Mouse (Mus musculus) hindbrain, embryonic 10.5 days (tissue): ENCODE data around the gene B4galt1. TPM values are rescaled to one million over a fixed set of nuclear protein-coding genes. Genes with fewer than 3 reads are reported as not detected.

Source experiments
- DNase-seq: peaks from one replicate; pipeline ENCODE4 v3.0.0-alpha.2; 2017; ENCODE audit warnings: low spot score
- H3K27ac ChIP-seq: fragments of 300-500 bp; sonication (generic); 2 replicates; pipeline ENCODE4 v1.5.1; 2016; ENCODE audit warnings: mild to moderate bottlenecking, moderate library complexity
- H3K27me3 ChIP-seq: fragments of 300-500 bp; sonication (generic); 2 replicates; pipeline ENCODE4 v1.6.1; 2016; ENCODE audit warnings: mild to moderate bottlenecking; ENCODE audit not compliant: poor library complexity, insufficient read depth, severe bottlenecking
- H3K36me3 ChIP-seq: fragments of 300-500 bp; sonication (generic); 2 replicates; pipeline ENCODE4 v1.6.1; 2016; ENCODE audit warnings: mild to moderate bottlenecking, moderate library complexity
- H3K4me1 ChIP-seq: fragments of 300-500 bp; sonication (generic); replicated peaks from 2 replicates; pipeline ENCODE4 v1.6.1; 2016; ENCODE audit warnings: mild to moderate bottlenecking
- H3K4me3 ChIP-seq: fragments of 300-500 bp; sonication (generic); 2 replicates; pipeline ENCODE4 v1.5.1; 2016; ENCODE audit warnings: mild to moderate bottlenecking, moderate library complexity
- H3K9me3 ChIP-seq: fragments of 300-500 bp; sonication (generic); 2 replicates; pipeline ENCODE4 v1.6.1; 2016; ENCODE audit warnings: mild to moderate bottlenecking, moderate library complexity
- WGBS: fragments of 180-500 bp; shearing (Covaris S2); methylation state at CpG from one replicate; pipeline ENCODE4 v1.1.7; 2016; 5-methylcytosine and 5-hydroxymethylcytosine counted together
- polyA plus RNA-seq: library from polyadenylated mRNA; unstranded; fragments of >200 nt; fragmentation: Nextera tagmentation; extraction: Ambion mirVana; gene quantifications from 2 replicates; pipeline ENCODE4 v1.2.1, GENCODE M21; 2016

The B4galt1 gene
- polyA plus RNA-seq, 1 experiment from 2014 or later = 15.2 TPM

- H3K4me1 ChIP-seq = no peaks in the 10 kb centered on the region
- H3K27me3 ChIP-seq = no peaks in the 10 kb centered on the region
- 88% methylated on average over 12 of the region's 12 CpGs for WGBS
- H3K36me3 ChIP-seq = no peaks in the 10 kb centered on the region
- H3K9me3 ChIP-seq = no peaks in the 10 kb centered on the region
- no peak overlapping the region for H3K27ac ChIP-seq
- H3K4me3 ChIP-seq = no peak overlapping the region
- DNase-seq = no peak
Measured at GRCm38 (mm10) chr4:40884282-40885165, 30.7 kb upstream of the B4galt1 start.

DNA sequence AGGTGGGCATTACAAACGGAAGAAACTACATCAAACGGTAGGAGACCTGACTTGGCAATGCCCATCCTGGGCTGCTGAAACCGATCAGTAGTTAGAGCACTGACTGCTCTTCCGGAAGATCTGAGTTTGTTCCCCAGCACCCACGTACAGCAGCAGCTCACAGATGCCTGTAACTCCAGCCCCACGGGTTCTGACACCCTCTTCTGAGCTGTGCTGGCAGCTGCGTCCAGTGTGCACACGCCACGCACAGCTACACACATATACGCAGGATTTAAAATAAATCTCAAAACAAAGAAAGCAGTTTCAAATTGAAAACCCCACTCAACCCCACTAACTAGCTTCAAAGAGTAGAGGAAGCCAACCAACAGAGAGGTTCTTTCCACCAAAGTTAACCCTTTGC, 29.4 kb upstream of the B4galt1 start:
- Histone ChIP-seq H3K9me3 (no peaks in the 10 kb centered on the region), H3K4me3 (no peak overlapping the region), H3K27me3 (no peaks in the 10 kb centered on the region), H3K27ac (no peak overlapping the region), H3K4me1 (no peaks in the 10 kb centered on the region), H3K36me3 (no peaks in the 10 kb centered on the region)
- no peak for DNase-seq
- 88% methylated on average over 10 of the region's 10 CpGs for WGBS

GRCm38 (mm10) chr4:40877528-40877927, 23.7 kb upstream of the B4galt1 start:
- 83% methylated on average over 5 of the region's 5 CpGs for WGBS
- Histone ChIP-seq H3K36me3 (no peaks in the 10 kb centered on the region), H3K27me3 (no peaks in the 10 kb centered on the region), H3K4me1 (peaks cover 26% of the 10 kb centered on the region), H3K27ac (peak overlapping the region; percentile 54; the same call in 1 of the 2 replicates), H3K9me3 (no peaks in the 10 kb centered on the region), H3K4me3 (no peak overlapping the region)
- DNase-seq = no peak

DNA sequence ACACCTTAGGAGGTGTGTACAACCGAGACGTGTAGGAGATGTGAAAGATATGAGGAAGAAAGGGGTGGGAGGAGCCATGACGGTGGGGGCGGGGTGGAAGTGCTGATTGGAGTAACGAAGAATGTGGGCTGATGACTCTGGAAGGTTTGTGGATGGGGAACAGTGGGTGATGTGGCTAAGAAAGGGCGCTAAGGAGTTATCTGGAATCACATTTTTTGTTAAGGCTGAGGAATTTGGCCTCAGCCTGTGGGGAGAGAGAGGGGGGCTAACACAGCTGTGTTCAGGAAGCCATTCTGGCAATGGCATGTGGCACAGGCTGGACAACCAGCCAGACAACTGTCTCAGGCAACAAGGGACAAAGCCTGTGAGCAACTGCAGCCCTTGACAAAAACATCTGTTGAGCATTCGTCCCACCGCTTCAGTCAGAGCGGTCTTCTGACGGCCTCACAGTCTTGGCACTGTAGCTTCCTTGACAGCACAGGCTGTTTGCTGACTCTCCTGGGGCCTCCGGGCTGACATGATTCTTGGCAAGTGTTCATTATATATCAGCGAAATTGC, 23.1 kb upstream of the B4galt1 start:
- H3K27me3 ChIP-seq = no peaks in the 10 kb centered on the region
- peak; percentile 21 for DNase-seq
- H3K9me3 ChIP-seq = no peaks in the 10 kb centered on the region
- H3K4me1 ChIP-seq = peaks cover 26% of the 10 kb centered on the region
- peak overlapping the region; percentile 54 for H3K27ac ChIP-seq
- 47% methylated on average over 12 of the region's 12 CpGs for WGBS
- H3K4me3 ChIP-seq = no peak overlapping the region
- no peaks in the 10 kb centered on the region for H3K36me3 ChIP-seq

- Histone ChIP-seq H3K4me3 (no peak overlapping the region), H3K36me3 (no peaks in the 10 kb centered on the region), H3K27ac (no peak overlapping the region), H3K4me1 (peaks cover 26% of the 10 kb centered on the region), H3K9me3 (no peaks in the 10 kb centered on the region), H3K27me3 (no peaks in the 10 kb centered on the region)
- 95% methylated on average over 20 of the region's 20 CpGs for WGBS
- no peak for DNase-seq
Measured at GRCm38 (mm10) chr4:40875842-40876241, 22.0 kb upstream of the B4galt1 start.

DNA sequence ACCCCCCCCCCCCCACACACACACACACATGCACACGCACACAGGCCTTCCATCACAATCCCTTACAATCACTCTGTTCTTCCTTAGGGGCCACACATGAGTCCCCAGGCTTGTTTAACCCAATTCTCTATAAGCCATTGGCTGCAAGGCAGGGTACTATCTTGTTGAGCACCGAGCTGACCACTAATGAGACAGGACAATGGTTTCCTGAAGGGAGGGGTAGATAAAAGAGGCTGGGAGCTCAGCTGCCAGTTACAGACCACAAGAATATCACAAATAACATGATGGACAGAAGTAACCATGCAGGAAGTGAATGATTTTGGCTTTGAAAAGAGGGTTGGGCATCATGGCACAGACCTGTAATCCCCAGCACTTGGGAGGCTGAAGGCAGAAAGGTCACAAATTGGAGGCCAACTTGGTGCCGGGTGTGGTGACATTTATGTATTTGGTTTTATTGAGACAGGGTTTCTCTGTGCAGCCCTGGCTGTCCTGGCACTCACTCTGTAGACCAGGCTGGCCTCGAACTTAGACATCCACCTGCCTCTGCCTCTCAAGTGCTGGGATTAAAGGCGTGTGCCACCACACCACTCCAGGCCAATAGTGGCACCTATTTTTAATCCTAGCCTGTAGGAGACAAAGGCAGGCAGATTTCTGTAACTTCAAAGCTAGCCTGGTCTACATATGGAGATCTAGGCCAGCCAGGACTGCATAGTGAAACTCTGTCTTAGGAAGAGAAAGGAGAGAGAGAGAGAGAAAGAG, 21.2 kb upstream of the B4galt1 start:
- WGBS = 86% methylated on average over 5 of the region's 5 CpGs
- H3K27me3 ChIP-seq = no peaks in the 10 kb centered on the region
- no peak overlapping the region for H3K27ac ChIP-seq
- no peaks in the 10 kb centered on the region for H3K36me3 ChIP-seq
- H3K9me3 ChIP-seq = no peaks in the 10 kb centered on the region
- DNase-seq = no peak
- no peak overlapping the region for H3K4me3 ChIP-seq
- peaks cover 26% of the 10 kb centered on the region for H3K4me1 ChIP-seq

- peak; percentile 12 for DNase-seq
- H3K4me1 ChIP-seq = peaks cover 26% of the 10 kb centered on the region
- no peak overlapping the region for H3K4me3 ChIP-seq
- no peaks in the 10 kb centered on the region for H3K27me3 ChIP-seq
- 63% methylated on average over 6 of the region's 6 CpGs for WGBS
- no peaks in the 10 kb centered on the region for H3K9me3 ChIP-seq
- no peaks in the 10 kb centered on the region for H3K36me3 ChIP-seq
- no peak overlapping the region for H3K27ac ChIP-seq
Measured at GRCm38 (mm10) chr4:40874151-40874600, 20.4 kb upstream of the B4galt1 start.

DNA sequence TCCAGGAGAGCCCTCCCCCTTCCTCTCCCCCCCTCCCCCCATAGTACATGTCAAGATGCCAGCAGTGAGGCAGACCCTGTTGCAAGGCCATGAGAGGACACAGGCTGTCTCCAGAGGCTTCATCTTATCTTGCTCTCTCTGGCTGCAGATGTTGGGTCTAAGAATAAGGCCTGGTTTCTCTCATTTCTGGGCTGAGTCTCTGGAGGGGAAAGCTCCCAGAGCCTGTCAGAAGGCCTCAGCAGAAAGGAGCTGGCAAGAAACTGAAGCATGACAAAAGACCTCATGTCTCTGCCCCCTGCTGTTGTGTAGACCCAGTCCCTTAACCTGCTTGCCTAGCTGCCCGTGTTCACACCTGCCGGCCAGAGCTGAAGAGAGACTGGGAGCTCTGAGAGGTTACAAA, 19.5 kb upstream of the B4galt1 start:
- DNase-seq = no peak
- Histone ChIP-seq H3K27me3 (no peaks in the 10 kb centered on the region), H3K36me3 (no peaks in the 10 kb centered on the region), H3K4me3 (no peak overlapping the region), H3K4me1 (peaks cover 26% of the 10 kb centered on the region), H3K27ac (0 out of 2 replicates have a peak overlapping the region, but pooled peaks have one; percentile 29), H3K9me3 (no peaks in the 10 kb centered on the region)
- WGBS = 73% methylated on average over 2 of the region's 2 CpGs

DNA sequence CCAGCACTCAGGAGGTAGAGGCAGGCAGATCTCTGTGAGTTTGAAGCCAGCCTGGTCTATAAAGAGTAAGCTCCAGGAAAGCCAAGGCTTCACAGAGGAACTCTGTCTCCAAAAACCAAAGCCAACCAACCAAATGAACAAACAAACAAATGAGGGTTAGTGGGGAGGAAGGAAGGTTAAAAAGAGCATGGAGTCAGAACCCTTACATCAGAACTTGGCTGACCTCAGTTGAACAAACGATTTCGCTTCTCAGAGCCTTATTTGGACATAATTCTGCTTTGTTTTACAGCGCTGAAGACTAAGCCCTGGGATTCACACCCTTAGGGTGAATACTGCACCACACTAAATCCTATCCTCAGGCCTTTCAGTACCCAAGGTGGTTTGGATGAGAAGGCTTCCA, 18.3 kb upstream of the B4galt1 start:
- Histone ChIP-seq H3K27me3 (no peaks in the 10 kb centered on the region), H3K27ac (no peak overlapping the region), H3K36me3 (no peaks in the 10 kb centered on the region), H3K4me1 (peaks cover 22% of the 10 kb centered on the region), H3K9me3 (no peaks in the 10 kb centered on the region), H3K4me3 (no peak overlapping the region)
- DNase-seq = no peak
- 92% methylated on average over 3 of the region's 3 CpGs for WGBS

GRCm38 (mm10) chr4:40870206-40870605, 16.4 kb upstream of the B4galt1 start:
- no peak overlapping the region for H3K27ac ChIP-seq
- H3K36me3 ChIP-seq = no peaks in the 10 kb centered on the region
- no peaks in the 10 kb centered on the region for H3K9me3 ChIP-seq
- peaks cover 15% of the 10 kb centered on the region; the same call in 1 of the 2 replicates for H3K4me1 ChIP-seq
- H3K4me3 ChIP-seq = no peak overlapping the region
- H3K27me3 ChIP-seq = no peaks in the 10 kb centered on the region
- DNase-seq = no peak
- WGBS = 89% methylated on average over 4 of the region's 4 CpGs

GRCm38 (mm10) chr4:40868554-40869232, 14.9 kb upstream of the B4galt1 start:
- Histone ChIP-seq H3K27ac (no peak overlapping the region), H3K27me3 (no peaks in the 10 kb centered on the region), H3K9me3 (no peaks in the 10 kb centered on the region), H3K36me3 (no peaks in the 10 kb centered on the region), H3K4me3 (no peak overlapping the region), H3K4me1 (0 out of 2 replicates have a peak, but pooled peaks cover 5% of the 10 kb centered on the region)
- 77% methylated on average over 13 of the region's 13 CpGs for WGBS
- DNase-seq = no peak

DNA sequence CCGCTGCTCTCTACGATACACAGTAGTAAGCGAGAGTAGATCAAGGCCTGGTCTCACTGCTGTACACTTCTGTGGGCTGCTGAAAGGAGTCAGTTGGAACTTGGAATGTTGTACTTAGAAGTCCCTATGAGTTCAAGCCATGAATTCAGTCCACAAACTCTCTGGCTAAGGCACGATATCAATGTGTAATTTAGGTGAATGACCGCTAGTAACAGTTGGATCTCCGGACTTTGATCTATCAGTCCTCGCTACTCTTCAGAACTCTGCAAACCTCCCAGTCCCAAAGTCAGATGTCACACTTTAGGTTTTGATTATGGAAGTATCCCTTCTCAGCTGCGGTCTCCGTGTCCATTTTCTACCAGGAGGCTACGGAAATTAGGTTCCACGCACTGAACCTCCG, 10.6 kb upstream of the B4galt1 start:
- Histone ChIP-seq H3K27me3 (no peaks in the 10 kb centered on the region), H3K4me3 (no peak overlapping the region), H3K27ac (no peak overlapping the region), H3K9me3 (no peaks in the 10 kb centered on the region), H3K36me3 (no peaks in the 10 kb centered on the region), H3K4me1 (no peaks in the 10 kb centered on the region)
- DNase-seq = no peak
- WGBS = 95% methylated on average over 12 of the region's 12 CpGs
